Mouse (Mus musculus) kidney, adult 10 weeks (tissue): Measurements from ENCODE around the gene A830018L16Rik. TPM values are rescaled to one million over a fixed set of nuclear protein-coding genes. Genes with fewer than 3 reads are reported as not detected.

Experiments
- polyA plus RNA-seq: library from polyadenylated mRNA; stranded (reverse); fragments of 350-450 nt; fragmentation: Illumina TruSeq; extraction: RNeasy Lipid Tissue Mini Kit (QIAGEN cat#74804); gene quantifications from one replicate; pipeline ENCODE4 v1.2.3, GENCODE M21; 2014; ENCODE audit warnings: low read depth, low replicate concordance

Gene A830018L16Rik
- 0.08 TPM for polyA plus RNA-seq

GRCm38 (mm10) chr1:11413894-11414556, at the start of gene A830018L16Rik:
Gene A830018L16Rik, plus strand, starts transcription at chr1:11414105.

